Mouse (Mus musculus) frontal cortex, adult 2 months (tissue): ENCODE data around the gene Mthfd2. TPM values are rescaled to one million over a fixed set of nuclear protein-coding genes. Genes with fewer than 3 reads are reported as not detected.

Experiments used
- DNase-seq, 2 experiments: peaks; one replicate each; pipeline ENCODE4 v3.0.0; 2022; ENCODE audit warnings: low spot score in 1 of 2; ENCODE audit errors: extremely low spot score in 1 of 2
- polyA plus RNA-seq: library from polyadenylated mRNA; depleted of rRNA; stranded (reverse); fragments of >200 nt; gene quantifications from 2 replicates; pipeline ENCODE4 v1.2.3, GENCODE M21; 2012

Gene Mthfd2
- polyA plus RNA-seq, 1 experiment = 6.3 TPM

DNA sequence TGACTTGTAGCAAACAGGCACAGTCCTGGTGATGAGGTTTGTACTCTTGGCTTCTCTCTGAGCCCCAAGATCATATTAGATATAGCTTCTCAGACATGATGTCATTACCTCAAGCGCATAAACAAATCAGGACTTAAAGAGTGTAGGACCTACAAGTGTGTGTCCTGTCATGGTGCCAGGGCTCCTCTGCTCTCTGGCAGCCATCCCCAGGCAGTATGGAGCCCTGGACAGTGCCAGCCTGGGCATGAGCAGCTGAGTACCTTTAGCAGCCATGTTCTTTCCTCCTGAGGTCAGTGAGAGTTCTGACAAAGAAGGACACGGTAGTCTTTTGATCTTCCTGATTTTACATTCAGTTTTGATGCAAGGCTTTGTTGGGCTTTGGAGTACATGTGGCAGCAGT lies 17.2 kb upstream of the Mthfd2 start:
- no peak for DNase-seq

DNA sequence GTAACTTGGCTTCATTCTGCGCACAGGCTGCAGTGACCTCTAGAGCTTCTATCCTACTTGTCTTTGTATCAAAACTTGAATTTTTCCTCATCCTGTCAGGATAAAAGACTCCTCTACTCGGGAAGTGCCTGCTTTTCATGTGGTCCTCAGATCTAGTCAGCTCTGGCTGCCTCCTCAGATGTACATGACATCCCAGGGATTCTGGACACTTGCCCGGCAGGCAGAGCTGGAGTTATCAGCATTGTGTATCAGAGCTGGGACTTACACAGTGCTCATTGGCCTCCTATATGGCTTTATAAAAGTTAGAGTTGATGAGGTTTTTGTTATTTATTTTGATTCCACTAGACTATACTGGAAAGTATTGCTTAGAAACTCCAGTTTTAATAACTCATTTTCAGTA lies 15.7 kb upstream of the Mthfd2 start:
- DNase-seq = no peak

- no peak for DNase-seq
These were observed 2.0 kb upstream of the Mthfd2 start for GRCm38 (mm10) chr6:83327591-83328190.

DNA sequence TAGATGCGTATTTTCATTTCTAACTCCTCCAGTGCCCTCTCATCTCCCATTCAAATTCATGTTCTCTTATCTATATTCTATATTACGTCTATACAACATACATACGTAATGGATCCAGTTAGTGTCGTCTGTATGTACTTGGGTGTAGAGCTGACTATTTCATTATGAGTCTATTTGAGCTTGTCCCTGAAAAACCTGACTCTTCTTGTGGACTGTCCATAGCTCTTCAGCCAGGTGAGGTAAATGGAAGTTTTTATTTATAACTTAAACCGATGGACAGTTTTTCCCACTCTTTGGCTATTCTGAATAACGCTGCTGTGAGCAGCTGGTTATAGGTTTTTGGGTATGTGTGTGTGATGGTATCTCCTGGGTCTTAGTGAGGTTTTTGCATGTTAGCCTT lies 1.1 kb upstream of the Mthfd2 start:
- no peak for DNase-seq

- no peak for DNase-seq
These were observed 657 bp upstream of the Mthfd2 start for GRCm38 (mm10) chr6:83326394-83326736.

- DNase-seq = no peak
These were observed 1.9 kb downstream of the Mthfd2 start for GRCm38 (mm10) chr6:83323652-83324419.

DNA sequence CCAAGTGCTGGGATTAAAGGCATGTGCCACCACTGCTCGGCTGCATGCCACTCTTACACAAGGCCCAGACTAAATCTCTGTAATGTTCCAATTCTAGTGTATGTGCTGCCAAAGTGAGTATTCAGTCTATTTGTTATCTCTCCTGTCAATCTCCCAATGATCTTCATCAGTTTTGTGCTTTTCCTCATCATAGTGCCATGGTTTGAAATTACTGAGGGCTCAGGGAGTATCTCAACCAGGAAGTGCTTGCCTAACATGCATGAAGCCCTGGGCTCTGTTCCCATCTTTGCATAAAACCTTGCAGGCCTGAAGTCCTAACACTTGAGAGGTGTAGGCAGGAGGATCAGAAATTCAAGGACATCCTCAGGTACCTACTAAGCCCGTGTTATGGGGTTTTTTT lies 2.9 kb downstream of the Mthfd2 start:
- DNase-seq = no peak

GRCm38 (mm10) chr6:83321927-83322326 lies 3.8 kb downstream of the Mthfd2 start:
- no peak for DNase-seq

GRCm38 (mm10) chr6:83317108-83317741 lies 8.5 kb downstream of the Mthfd2 start:
- peak; percentile 84 to 94 for DNase-seq

GRCm38 (mm10) chr6:83316022-83316421 lies 9.7 kb downstream of the Mthfd2 start:
- peak in 1 of 2 experiments; percentile 20 for DNase-seq

- no peak for DNase-seq
These were observed 10.4 kb downstream of the Mthfd2 start for GRCm38 (mm10) chr6:83315293-83315692.

GRCm38 (mm10) chr6:83312514-83312913 lies 13.2 kb downstream of the Mthfd2 start:
- DNase-seq = no peak

GRCm38 (mm10) chr6:83312021-83312420 lies 13.7 kb downstream of the Mthfd2 start:
- no peak for DNase-seq

- DNase-seq = no peak
These were observed 14.5 kb downstream of the Mthfd2 start for GRCm38 (mm10) chr6:83311206-83311605.

- DNase-seq = no peak
These were observed 16.7 kb downstream of the Mthfd2 start for GRCm38 (mm10) chr6:83309017-83309416.

DNA sequence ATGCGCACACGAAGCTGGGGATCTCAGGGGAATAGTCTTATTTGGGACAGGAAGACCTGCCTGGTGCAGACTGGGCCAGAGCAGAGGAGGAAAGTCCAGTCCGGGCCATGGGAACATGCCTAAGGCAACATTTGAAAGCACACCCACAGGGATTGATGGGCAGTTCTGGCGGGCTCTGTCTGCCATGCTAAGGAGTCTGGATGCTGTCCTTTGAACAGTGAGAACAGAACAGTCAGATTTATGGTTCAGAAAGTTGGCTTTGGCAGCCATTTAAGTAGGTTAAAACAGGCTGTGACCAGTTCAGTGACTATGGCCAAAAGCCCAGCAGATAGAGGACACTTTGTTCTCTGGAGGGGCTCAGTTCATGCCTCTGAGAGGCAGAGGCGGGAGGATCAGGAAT lies 23.4 kb downstream of the Mthfd2 start:
- no peak for DNase-seq

- no peak for DNase-seq
These were observed 24.4 kb downstream of the Mthfd2 start for GRCm38 (mm10) chr6:83301294-83301693.

GRCm38 (mm10) chr6:83300447-83301229 lies 25.1 kb downstream of the Mthfd2 start:
- no peak for DNase-seq

DNA sequence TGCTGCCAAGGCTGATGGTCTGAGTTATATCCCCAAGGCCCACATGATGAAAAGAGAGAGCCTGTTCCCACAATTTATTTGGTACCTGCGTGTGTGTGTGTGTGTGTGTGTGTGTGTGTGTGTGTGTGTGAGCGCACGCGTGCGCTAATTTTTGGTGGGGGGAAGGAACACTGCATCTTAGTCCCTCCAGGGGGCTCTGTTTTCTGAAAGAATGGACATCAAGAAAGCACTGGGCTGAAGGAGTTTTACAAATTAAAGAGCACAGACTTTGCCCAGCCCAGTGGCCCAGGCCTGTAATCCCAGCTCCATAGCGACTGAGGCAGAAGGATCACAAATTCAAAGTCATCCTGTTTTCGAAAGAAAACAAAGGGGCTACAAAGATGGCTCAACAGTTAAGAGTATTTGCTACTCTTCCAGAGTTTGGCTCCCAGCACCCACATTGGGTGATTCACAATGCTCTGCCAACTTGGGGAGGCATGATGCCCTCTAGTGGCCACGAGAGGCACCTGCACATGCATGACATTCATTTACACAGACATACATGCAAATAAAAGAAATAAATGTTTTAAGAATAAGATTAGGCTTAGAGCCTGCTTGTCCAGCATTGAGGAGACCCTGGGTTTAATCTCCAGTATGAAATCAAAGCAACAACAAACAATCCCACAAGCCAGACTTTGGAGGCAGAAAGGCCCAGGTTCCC lies 45.3 kb downstream of the Mthfd2 start:
- no peak for DNase-seq

DNA sequence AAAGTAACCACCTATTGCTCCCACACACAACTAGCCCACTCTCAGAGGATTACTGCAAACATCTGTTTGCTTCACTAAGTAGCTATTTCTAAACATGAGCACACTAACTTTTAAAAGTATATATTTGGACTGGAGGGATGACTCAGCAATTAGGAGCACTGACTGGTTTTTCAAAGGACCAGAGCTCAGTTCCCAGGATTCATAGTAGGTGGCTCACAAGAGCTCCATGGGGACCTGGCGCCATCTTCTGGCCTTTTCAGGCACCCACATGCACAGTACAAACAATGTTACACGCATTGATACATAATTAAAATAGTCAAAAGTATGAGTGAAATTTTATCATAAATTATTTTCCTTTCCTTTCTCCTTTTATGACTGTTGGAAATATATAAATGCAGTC lies 46.8 kb downstream of the Mthfd2 start:
- DNase-seq = peak in 1 of 2 experiments; percentile 16

- DNase-seq = no peak
These were observed 48.6 kb downstream of the Mthfd2 start for GRCm38 (mm10) chr6:83277151-83277550.
